Mouse (Mus musculus) kidney, postnatal 4 days (tissue): Measurements from ENCODE around the gene Atp11c.
A peak's percentile ranks its signal among the peaks of the same experiment; 100 is the strongest.

ENCODE experiments used
- DNase-seq, 2 experiments: peaks; one replicate each; pipeline ENCODE4 v3.0.0; 2021; ENCODE audit warnings: mixed read lengths in 2 of 2

Atp11c gene

GRCm38 (mm10) chrX:60381711-60382110 is 210.8 kb downstream of the Atp11c start:
- no peak for DNase-seq

DNA sequence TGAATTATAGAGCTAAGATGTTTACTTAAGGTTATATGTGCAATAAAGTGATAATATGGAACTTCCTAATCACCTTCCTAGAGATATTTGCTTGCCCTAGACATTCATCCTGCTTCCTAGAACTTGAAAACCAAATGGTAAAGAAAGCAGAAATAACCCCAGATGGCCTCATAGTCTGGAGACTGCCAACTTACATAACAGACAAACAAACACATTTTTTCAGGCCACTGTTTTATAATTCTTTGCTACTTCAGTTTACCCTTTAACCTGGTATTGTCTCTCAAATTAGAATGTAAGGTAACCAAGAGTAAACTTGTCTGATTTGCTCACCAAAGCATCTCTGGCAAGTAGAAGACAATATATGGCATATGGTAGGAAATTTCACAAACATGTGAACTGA is 212.1 kb downstream of the Atp11c start:
- no peak for DNase-seq

DNA sequence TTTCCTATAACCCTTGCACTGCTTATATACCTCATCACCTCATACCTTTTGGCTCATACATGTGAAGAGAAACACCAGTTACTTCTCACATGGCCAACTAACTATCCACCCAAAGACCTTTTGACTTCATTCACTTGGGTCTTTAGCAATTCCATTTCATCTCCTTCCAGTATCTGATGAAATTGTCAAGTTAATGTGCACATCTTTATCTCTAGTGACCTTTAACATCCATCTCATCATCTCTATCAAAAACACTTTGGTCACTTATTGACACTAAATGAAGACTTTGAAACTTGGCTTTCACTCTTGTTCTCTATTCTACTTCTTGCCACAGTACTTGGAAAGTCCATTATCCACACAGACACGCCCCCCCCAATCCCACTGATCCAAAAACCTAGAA is 243.8 kb downstream of the Atp11c start:
- no peak for DNase-seq

DNA sequence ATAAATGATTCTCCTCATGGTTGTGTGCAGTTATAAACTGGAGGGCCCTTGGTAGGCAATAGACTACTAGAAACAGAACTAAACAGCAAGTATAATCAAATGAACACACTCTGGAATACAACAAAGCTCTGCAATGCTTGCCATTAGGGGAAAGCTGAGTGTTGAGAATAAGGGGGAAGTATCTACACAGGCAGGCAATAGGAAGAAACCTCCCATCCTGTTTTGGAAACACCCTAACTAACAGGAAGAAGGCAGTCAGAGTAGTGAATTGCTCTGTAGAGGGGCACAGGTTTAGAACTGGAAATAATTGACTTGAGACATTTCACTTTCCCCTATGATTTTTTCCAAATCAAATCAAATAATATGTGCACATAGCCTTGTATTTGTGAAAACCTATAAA is 247.1 kb downstream of the Atp11c start:
- no peak for DNase-seq

DNA sequence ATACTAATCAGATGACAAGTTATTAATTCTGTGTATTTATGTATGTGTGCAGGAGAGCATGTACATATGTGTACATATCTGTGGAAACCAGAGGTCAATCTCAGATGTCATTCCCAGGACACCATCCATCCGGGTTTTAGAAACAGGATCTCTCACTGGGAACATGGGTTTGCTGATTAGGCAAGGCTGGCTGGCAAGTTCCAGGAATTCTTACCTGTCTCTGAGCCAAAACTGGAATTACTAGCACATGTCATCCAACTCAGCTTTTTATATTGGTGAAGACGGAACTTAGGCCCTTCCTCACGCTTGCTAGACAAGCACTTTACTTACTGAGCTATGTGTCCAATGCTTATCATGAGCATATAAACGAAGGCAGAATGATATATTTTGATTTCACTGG is 247.5 kb downstream of the Atp11c start:
- no peak for DNase-seq

- DNase-seq, result no peak
Measured at GRCm38 (mm10) chrX:60329735-60330134, 262.8 kb downstream of the Atp11c start.

DNA sequence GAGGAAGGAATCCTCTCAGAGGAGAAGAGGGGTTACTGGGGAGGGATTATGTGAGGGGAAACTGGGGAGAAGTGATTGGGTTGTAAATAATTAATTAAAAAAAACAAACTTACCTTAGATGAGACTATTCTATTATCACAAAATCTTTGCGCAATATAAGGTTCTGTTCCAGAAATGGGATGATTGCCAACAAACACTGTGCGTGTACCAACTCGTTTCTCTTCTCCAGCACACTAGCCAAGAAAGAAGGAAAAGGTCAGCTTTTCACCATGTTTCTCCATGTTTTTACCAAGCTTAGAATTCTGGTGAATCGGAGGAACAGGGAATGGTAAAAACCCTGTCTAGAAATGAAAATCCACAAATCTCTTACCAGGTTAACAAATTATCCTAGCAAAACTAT is 271.2 kb downstream of the Atp11c start:
- DNase-seq, result no peak

GRCm38 (mm10) chrX:60317661-60318060 is 274.8 kb downstream of the Atp11c start:
- no peak for DNase-seq

DNA sequence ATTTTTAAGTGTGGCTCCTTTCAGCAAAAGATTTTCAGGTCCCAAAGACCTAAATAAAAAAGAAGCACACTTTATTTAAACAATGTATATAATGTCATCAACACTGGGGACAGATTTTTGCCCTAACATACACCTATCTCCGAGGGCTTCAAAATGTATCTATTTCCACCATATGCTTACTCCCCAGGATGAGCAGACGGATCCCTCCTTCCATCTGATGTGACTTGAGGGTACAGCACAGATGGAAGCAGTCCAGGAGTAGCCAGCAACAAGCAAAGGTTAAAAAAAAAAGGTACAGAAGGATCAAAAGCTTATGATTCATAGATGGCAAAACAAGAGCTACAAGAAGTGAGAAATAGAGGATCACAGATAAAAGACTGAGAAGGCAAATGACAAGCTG is 300.2 kb downstream of the Atp11c start:
- no peak for DNase-seq

- DNase-seq, result no peak
Measured at GRCm38 (mm10) chrX:60255346-60255745, 337.2 kb downstream of the Atp11c start.

DNA sequence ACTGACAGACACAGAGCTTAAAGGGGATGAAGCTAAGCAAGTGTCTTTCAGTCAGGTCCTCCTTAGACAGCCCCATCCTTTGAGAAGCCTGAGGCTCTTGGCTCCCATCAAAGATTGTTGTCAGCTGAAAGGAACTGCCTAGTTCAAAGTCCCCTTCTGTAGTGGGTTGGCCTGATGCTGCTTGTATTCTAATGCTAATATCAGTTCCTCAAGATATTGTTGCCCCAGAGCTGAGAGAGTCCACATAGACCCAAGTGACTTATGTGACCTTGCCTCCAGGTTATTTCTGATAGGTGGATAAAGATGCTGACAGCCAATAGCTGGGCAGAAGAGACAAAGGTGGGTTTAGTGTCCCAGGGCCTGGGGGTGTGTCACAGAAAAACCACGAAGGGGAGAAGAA is 404.8 kb downstream of the Atp11c start:
- no peak for DNase-seq

GRCm38 (mm10) chrX:60182611-60183010 is 409.9 kb downstream of the Atp11c start:
- DNase-seq, result no peak

GRCm38 (mm10) chrX:60178744-60179458 is 413.6 kb downstream of the Atp11c start, which contains the start of gene Mcf2:
Gene Mcf2 (minus strand): TSS chrX:60179089.
- peak; percentile 20 to 38 for DNase-seq

DNA sequence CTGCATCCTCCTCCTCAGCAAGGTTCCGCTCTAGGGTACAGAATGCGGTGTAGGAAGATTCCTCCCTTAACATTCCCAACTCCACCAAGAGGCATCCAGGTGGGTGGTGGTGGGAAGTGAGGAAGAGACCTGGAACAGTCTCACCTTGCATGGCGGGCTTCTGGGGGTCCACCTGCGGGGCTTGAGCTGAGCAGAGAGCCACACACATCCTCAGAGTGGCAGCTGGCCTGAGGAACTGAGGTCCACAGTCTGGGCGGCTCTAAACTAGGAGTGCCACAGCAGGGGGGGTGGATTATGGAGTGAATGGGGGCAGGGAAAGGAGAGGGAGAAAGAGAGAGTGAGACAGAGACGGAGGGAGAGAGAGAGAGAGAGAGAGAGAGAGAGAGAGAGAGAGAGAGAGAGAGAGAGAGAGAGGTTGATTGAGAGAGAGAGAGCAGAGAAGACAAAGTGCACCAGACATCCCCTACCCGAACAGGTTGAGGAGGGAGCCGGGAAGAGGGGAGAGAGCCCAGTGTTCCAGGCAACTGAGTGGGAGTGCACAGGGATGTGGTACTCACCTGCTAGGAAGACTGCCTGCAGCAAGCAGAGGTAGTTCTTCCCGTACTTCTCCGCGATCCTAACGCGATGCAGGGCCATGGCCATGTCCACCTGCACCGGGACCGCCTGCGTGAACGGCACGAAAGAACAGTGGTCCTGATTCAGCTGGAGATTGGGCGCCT is 414.3 kb downstream of the Atp11c start:
- no peak for DNase-seq
